Mouse (Mus musculus) brain, embryonic 14.5 days (tissue): ENCODE measurements around the gene Crtap.

Experiments
- CTCF ChIP-seq: fragments of 200-500 bp; IDR thresholded peaks from 2 replicates; pipeline ENCODE4 v1.5.1; 2012; ENCODE audit warnings: inconsistent platforms, mild to moderate bottlenecking, moderate library complexity, borderline replicate concordance; ENCODE audit not compliant: insufficient read depth, insufficient read length; ENCODE audit errors: extremely low read depth
- POLR2A ChIP-seq: fragments of 200-500 bp; IDR thresholded peaks from 2 replicates; pipeline ENCODE4 v1.6.1; 2012; ENCODE audit warnings: mild to moderate bottlenecking, inconsistent platforms, borderline replicate concordance; ENCODE audit not compliant: poor library complexity, insufficient read depth, insufficient read length, severe bottlenecking; ENCODE audit errors: extremely low read depth

- TF ChIP-seq POLR2A (no peak), CTCF (no peak)
Measured at GRCm38 (mm10) chr9:114421797-114422196, 31.3 kb upstream of the Crtap start.
